Mouse (Mus musculus): ENCODE data around the gene Ptrh2. TPM values are rescaled to one million over a fixed set of nuclear protein-coding genes. Genes with fewer than 3 reads are reported as not detected.
A peak's percentile ranks its signal among the peaks of the same experiment; 100 is the strongest.

Gene Ptrh2
- polyA plus RNA-seq, 1 experiment from 2014 or later: 13.3 TPM

DNA sequence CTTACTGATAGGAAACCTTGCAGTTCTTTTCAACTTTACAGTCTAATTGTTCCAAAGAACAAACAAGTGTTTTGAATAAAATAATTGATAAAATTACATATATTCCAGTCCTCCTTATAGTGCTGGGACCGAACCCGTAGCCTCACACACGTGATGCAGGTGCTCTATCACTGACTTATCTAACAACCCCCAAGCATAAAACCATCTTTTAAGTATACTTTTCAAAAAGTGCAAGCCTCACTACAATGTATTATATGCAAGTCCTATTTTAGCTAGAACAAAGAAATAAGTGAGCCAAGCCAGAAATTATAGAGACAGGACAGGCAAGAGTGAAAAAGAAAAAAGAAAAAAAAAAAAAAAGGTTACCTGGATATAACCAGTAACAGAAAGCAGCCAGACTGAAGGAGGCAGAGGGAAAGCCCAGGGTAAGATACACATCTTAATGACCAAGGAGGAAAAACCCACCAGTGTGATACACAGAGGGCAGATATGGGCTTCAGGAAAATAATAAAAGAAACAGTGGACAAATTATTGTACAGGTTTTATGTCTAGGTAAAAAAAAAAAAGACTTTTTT, 36.8 kb upstream of the Ptrh2 start:
- ATAC-seq: no peak
- no peak overlapping the region for H3K4me3 ChIP-seq (ENCODE audit: low read depth, low read length)
- no peaks in the 10 kb centered on the region for H3K27me3 ChIP-seq (ENCODE audit: insufficient read depth, low read length)
- TF ChIP-seq CTCF (IDR thresholded peaks at IDR 0.05; ENCODE audit: low read depth): no peak
- no peak for TF ChIP-seq EP300 (IDR thresholded peaks at IDR 0.05; ENCODE audit: low read depth)
- no peaks in the 10 kb centered on the region for H3K4me1 ChIP-seq (ENCODE audit: insufficient read depth)
- peaks cover 13% of the 10 kb centered on the region for H3K36me3 ChIP-seq (replicated peaks; ENCODE audit: insufficient read depth, low read length)
- no peaks in the 10 kb centered on the region for H3K9me3 ChIP-seq (ENCODE audit: low read length)
- WGBS (ENCODE audit: insufficient replicate concordance): 87% methylated on average over 3 of the region's 3 CpGs
- no peak overlapping the region for H3K27ac ChIP-seq (ENCODE audit: low read depth)
- H3K4me2 ChIP-seq (ENCODE audit: low read depth, low read length): no peak overlapping the region
- DNase-seq: no peak
- H3K9ac ChIP-seq (replicated peaks): no peak overlapping the region

DNA sequence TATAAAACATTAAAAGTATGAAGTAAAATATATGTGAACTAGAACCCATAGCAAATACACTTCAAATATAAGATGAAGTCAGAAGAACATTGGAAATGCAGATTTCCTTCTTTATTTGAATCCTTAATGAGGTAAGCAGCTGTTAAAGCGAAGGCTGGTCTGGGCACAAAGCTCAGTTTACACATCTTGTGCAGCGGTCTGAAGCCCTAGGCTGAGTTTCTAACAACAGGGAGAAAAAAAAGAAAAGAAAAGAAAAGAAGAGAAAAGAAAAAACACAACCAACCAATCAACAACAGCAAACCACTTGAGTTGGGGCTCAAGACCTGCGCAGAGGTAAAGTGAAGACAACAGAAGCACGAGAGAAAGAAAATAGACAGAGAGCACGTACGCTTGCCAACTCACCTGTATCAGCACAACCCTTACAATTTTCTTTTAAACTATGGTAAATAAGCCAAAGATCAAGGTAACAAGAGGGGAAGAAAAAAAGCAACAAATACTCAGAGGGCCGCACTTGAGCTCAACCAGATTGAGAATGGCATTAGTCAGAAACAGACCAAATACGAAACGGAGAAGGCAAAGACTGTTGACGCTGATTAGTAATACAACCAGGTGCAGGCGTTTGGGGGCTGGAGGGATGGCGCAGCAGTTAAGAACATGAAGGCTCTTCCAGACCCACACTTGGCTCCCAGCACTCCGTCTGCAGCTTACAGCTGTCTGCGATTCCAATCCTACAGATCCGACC, 35.9 kb upstream of the Ptrh2 start:
- H3K4me2 ChIP-seq (ENCODE audit: low read depth, low read length): no peak overlapping the region
- H3K36me3 ChIP-seq (replicated peaks; ENCODE audit: insufficient read depth, low read length): peaks cover 12% of the 10 kb centered on the region
- H3K27ac ChIP-seq (ENCODE audit: low read depth): no peak overlapping the region
- no peak for DNase-seq
- H3K27me3 ChIP-seq (ENCODE audit: insufficient read depth, low read length): no peaks in the 10 kb centered on the region
- ATAC-seq: no peak
- 91% methylated on average over 15 of the region's 15 CpGs for WGBS (ENCODE audit: insufficient replicate concordance)
- no peaks in the 10 kb centered on the region for H3K9me3 ChIP-seq (ENCODE audit: low read length)
- no peak overlapping the region for H3K9ac ChIP-seq (replicated peaks)
- TF ChIP-seq CTCF (IDR thresholded peaks at IDR 0.05; ENCODE audit: low read depth) (no peak), EP300 (IDR thresholded peaks at IDR 0.05; ENCODE audit: low read depth) (no peak)
- no peaks in the 10 kb centered on the region for H3K4me1 ChIP-seq (ENCODE audit: insufficient read depth)
- H3K4me3 ChIP-seq (ENCODE audit: low read depth, low read length): no peak overlapping the region

DNA sequence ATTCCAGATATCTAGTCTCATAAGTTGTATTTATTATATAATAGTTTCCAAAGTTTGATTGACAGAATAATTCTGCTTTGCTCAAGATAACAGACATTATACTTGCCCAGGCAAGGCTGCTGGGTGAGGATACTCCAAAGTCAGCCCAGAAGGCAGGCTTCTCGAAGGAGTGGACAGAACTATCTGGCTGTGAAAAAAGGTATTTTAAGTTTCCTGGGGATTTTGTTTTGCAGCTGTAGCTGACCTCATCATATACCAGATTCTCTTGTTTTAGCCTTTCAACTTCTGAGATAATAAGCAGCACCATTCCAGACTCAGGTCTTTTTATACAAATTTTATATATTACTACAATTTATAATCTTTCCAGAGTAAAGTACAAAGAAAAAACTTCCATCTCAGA, 34.2 kb upstream of the Ptrh2 start:
- no peak overlapping the region for H3K4me2 ChIP-seq (ENCODE audit: low read depth, low read length)
- H3K27me3 ChIP-seq (ENCODE audit: insufficient read depth, low read length): no peaks in the 10 kb centered on the region
- H3K9me3 ChIP-seq (ENCODE audit: low read length): no peaks in the 10 kb centered on the region
- H3K4me1 ChIP-seq (ENCODE audit: insufficient read depth): no peaks in the 10 kb centered on the region
- no peak overlapping the region for H3K9ac ChIP-seq (replicated peaks)
- no peak overlapping the region for H3K4me3 ChIP-seq (ENCODE audit: low read depth, low read length)
- TF ChIP-seq EP300 (IDR thresholded peaks at IDR 0.05; ENCODE audit: low read depth): no peak
- TF ChIP-seq CTCF (IDR thresholded peaks at IDR 0.05; ENCODE audit: low read depth): no peak
- ATAC-seq (no peak), DNase-seq (no peak)
- 91% methylated on average over 1 of the region's 1 CpGs for WGBS (ENCODE audit: insufficient replicate concordance)
- peaks cover 5% of the 10 kb centered on the region for H3K36me3 ChIP-seq (replicated peaks; ENCODE audit: insufficient read depth, low read length)
- no peak overlapping the region for H3K27ac ChIP-seq (ENCODE audit: low read depth)

DNA sequence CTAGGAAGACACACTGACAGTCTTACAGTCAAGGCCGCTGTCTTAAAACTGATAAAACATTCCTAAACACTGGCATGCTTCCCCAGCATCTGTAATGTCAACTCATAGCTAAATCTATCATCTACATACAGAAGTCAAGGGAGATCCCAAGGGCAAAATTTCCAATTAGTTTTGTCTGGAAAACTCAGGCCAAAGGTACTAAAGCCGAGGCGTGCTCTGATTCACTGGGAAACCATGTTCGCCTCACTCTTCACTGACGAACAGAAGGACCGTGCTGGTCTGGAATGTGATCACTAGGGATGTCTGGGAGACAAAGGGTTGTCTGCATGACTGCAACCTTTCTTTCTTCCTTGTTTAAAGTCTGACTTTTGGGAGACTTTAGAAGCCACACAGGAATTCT, 33.1 kb upstream of the Ptrh2 start:
- H3K27ac ChIP-seq (ENCODE audit: low read depth): no peak overlapping the region
- H3K27me3 ChIP-seq (ENCODE audit: insufficient read depth, low read length): no peaks in the 10 kb centered on the region
- WGBS (ENCODE audit: insufficient replicate concordance): 93% methylated on average over 6 of the region's 6 CpGs
- H3K4me2 ChIP-seq (ENCODE audit: low read depth, low read length): no peak overlapping the region
- no peaks in the 10 kb centered on the region for H3K4me1 ChIP-seq (ENCODE audit: insufficient read depth)
- ATAC-seq: no peak
- no peak for DNase-seq
- peaks cover 8% of the 10 kb centered on the region for H3K36me3 ChIP-seq (replicated peaks; ENCODE audit: insufficient read depth, low read length)
- no peaks in the 10 kb centered on the region for H3K9me3 ChIP-seq (ENCODE audit: low read length)
- H3K9ac ChIP-seq (replicated peaks): no peak overlapping the region
- H3K4me3 ChIP-seq (ENCODE audit: low read depth, low read length): no peak overlapping the region
- no peak for TF ChIP-seq CTCF (IDR thresholded peaks at IDR 0.05; ENCODE audit: low read depth)
- no peak for TF ChIP-seq EP300 (IDR thresholded peaks at IDR 0.05; ENCODE audit: low read depth)

DNA sequence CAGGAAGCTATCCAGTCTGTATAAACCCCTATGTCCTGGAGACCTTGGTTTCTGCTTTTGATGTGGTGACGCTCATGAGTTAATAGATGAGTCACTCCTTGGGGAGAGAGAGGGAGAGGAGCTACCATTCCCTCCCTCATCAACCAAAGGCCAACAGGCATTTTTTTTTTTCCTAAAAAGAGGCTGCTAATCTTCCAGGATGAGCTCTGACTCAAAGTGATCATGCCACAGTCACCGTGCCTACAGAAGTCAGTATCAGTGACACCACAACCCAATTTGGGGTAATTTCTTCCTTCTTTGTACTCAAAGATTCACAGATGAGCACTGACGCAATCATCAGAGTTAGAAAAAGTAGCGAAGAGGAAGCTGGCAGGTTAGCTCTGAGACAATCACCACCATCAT, 31.2 kb upstream of the Ptrh2 start:
- H3K4me3 ChIP-seq (ENCODE audit: low read depth, low read length): no peak overlapping the region
- peaks cover 5% of the 10 kb centered on the region for H3K36me3 ChIP-seq (replicated peaks; ENCODE audit: insufficient read depth, low read length)
- no peak overlapping the region for H3K4me2 ChIP-seq (ENCODE audit: low read depth, low read length)
- H3K9ac ChIP-seq (replicated peaks): no peak overlapping the region
- H3K27ac ChIP-seq (ENCODE audit: low read depth): no peak overlapping the region
- DNase-seq (no peak), ATAC-seq (no peak)
- H3K27me3 ChIP-seq (ENCODE audit: insufficient read depth, low read length): no peaks in the 10 kb centered on the region
- 65% methylated on average over 4 of the region's 4 CpGs for WGBS (ENCODE audit: insufficient replicate concordance)
- peaks cover 5% of the 10 kb centered on the region; the same call in 1 of the 2 replicates for H3K4me1 ChIP-seq (ENCODE audit: insufficient read depth)
- TF ChIP-seq EP300 (IDR thresholded peaks at IDR 0.05; ENCODE audit: low read depth) (no peak), CTCF (IDR thresholded peaks at IDR 0.05; ENCODE audit: low read depth) (no peak)
- no peaks in the 10 kb centered on the region for H3K9me3 ChIP-seq (ENCODE audit: low read length)

DNA sequence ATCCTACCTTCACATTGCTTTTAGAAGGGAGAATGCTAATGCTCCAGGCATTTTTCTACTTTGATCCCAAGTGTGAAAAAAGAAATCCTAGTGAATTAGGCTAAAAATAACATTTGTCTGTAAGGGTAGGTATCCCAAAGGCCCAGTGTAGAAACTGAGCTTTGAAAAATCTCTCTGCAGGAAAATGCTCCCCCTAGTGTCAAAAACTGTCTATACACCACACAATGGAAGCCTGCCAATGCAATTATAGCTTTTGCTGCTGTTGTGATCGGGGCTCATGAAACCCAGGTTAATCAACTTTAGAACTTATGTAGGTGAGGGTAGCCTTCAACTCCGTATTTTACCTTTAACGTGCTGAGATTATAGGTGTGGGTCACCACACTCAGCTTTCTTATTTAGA, 30.3 kb upstream of the Ptrh2 start:
- Histone ChIP-seq H3K36me3 (replicated peaks; ENCODE audit: insufficient read depth, low read length) (peaks cover 6% of the 10 kb centered on the region), H3K4me3 (ENCODE audit: low read depth, low read length) (no peak overlapping the region), H3K27me3 (ENCODE audit: insufficient read depth, low read length) (no peaks in the 10 kb centered on the region), H3K9ac (replicated peaks) (no peak overlapping the region), H3K27ac (ENCODE audit: low read depth) (no peak overlapping the region), H3K4me1 (ENCODE audit: insufficient read depth) (peaks cover 5% of the 10 kb centered on the region; the same call in 1 of the 2 replicates), H3K4me2 (ENCODE audit: low read depth, low read length) (no peak overlapping the region), H3K9me3 (ENCODE audit: low read length) (no peaks in the 10 kb centered on the region)
- DNase-seq (peak; percentile 52), ATAC-seq (peak; percentile 76)
- WGBS (ENCODE audit: insufficient replicate concordance): 35% methylated on average over 3 of the region's 3 CpGs
- peak; percentile 14; the same call in 1 of the 2 replicates for TF ChIP-seq EP300 (IDR thresholded peaks at IDR 0.05; ENCODE audit: low read depth)
- TF ChIP-seq CTCF (IDR thresholded peaks at IDR 0.05; ENCODE audit: low read depth): peak; percentile 90
